Mouse (Mus musculus) forelimb bud, embryonic 11.5 days (tissue): ENCODE results near the gene Il17re.

Experiments
- DNase-seq: peaks from one replicate; pipeline ENCODE4 v3.0.0-alpha.2; 2012; ENCODE audit warnings: low read depth, low spot score

The Il17re gene

GRCm38 (mm10) chr6:113457952-113458534 lies at the start of gene Il17re:
Gene Il17re (plus strand): TSS chr6:113458484.
- no peak for DNase-seq

DNA sequence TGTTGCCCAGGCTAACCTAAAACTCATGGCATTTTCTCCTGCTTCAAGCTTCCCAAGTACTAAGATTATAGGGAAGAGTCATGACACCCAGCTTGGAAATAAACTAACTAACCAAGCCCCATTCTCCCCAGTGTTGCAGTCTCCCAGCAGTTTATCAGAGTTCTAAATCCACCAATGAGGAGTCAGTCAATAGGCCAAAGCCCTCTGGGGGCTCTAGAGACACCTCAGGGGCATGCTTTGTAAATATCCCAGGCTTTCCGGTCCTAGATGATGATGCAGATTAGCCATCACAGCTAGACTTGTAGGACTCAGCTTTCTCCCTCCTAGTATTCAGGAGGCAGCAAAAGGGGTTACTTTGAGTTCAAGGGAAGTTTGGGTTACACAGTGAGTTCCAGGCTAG lies 48.3 kb upstream of the Il17re start:
- DNase-seq, result no peak

- DNase-seq, result no peak
These were observed 41.9 kb upstream of the Il17re start for GRCm38 (mm10) chr6:113416416-113416815.

DNA sequence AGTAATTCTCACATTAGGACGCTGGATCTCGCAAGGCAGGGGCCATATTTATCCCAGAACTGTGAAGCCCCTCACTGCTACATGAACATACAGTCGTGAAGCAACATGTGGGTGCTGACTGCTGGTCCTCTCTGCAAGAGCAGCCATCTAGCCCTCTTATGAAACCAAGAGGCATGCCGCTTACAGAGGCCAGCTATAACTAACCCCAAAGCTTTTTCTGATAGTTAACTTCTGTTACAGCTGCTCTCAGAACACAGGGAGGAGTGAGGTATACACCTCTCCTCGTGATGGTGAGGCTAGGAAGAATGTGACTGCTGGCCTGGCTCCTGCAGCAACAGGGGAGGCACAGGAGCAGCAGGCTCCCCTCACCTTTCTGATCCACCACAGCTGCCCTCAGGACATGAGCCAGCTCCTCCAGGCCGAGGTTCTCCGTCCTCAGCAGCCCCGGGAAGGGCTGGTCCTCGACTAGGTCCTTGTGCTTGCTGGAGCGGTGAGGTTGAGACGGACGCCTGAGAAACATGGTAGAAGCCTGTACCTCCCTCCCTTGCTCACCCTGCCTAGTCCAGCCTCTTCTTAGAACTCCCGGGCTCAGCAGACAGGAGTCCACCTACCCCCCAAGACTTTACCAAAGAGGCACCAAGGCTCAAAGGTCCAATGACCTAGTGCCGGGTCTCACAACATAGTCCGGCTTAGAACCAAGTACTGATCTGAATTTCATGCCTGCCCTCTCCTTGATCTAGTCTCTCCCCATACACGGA lies 39.7 kb upstream of the Il17re start:
- peak; percentile 29 for DNase-seq

DNA sequence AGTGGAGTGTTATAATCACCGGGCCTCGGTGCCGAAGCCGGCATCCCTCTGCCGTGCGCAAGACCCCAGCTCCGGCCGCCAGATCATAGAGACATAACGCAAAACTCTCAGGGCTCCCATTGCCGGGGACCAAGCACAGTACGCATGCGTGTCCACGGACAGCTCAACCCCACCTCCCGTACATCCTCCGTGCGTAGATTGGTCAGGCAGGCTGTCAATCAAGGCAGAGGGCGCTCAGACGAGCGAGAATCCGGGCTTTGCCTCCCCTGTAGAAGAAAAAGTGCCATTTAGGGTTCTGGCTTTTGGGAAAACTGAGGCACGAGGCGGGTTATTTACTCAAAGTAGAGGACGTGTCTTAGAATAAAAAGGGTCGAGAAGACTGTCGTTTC lies 39.1 kb upstream of the Il17re start, which contains the start of gene Rpusd3:
Gene Rpusd3 (minus strand): TSS at position 142 of the 389 bp plus-strand sequence.
- DNase-seq, result peak; percentile 99

DNA sequence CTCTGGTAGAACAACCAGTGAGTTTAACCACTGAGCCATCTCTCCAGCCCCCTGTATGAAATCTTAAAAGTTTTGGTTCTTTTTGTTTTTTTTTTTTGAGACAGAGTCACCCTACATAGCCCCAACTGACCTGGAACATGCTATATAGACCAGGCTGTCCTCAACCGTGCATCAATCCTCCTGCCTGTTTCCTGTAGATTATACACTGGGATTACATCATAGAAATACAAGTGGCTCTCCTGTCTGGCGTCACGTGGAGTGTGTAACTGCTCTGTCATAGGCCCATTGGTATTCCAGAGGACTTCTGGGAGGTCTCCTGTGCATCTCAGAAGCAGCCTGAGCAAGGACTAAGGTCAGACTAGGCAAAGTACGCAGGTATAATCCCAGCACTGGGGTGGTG lies 35.3 kb upstream of the Il17re start:
- DNase-seq, result no peak

- DNase-seq, result no peak
These were observed 34.1 kb upstream of the Il17re start for GRCm38 (mm10) chr6:113424187-113424586.

DNA sequence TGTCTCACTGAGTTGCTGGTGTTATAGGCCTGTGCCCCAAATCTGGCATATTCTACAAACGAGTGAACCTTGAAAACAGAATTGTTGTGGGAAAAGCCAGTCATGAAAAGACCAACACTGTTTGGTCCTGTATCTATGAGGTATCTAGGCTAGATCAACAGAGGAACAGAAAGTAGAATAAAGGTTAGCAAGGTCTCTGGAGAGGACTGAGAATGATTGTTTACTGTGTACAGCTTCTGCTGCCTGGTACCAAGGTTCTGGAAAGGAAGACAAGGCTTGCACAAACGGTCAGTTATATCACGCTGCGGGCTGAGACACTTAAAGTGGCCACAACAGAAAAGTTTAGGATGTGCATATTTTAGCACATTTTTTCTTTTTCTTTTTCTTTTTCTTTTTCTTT lies 31.6 kb upstream of the Il17re start:
- DNase-seq, result no peak

GRCm38 (mm10) chr6:113427397-113427796 lies 30.9 kb upstream of the Il17re start:
- DNase-seq, result peak; percentile 61

- no peak for DNase-seq
These were observed 30.3 kb upstream of the Il17re start for GRCm38 (mm10) chr6:113428006-113428405.

DNA sequence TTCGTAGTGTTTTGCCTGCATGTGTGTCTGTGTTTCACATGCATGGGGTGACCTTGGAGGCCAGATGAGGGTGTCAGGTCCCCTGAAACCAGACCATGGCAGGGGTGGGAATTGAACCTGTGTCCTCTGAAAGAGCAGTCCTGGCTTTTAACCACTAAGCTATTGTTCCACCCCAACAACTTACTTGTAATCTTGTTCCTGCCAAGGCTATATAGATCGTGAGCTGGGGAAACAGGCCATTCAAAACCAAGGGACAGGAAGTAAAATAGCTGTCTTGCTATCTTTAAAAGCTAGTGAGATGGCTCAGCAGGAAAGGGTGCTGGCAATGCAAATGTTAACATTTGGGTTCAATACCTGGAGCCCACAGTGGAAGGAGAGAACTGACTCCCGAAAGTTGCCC lies 28.3 kb upstream of the Il17re start:
- DNase-seq, result no peak

DNA sequence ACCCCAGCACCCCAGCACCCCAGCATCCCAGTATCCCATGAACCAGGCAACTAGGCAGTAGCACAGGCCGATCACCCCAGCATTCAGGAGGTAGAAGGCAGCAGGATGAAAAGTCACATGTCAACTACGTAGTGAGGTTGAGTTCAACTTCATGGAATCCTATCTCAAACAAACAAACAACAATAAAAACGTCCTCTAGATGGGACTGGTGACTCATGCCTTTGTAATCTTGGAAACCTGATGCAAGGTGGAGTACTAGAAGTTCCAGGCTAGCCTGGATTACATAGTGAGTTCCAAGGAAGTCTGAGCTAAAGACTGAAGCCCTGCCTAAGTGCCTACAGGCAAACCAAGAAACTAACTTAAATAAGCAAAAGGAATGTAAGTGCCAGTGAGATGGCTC lies 27.4 kb upstream of the Il17re start:
- no peak for DNase-seq

GRCm38 (mm10) chr6:113431801-113432200 lies 26.5 kb upstream of the Il17re start:
- DNase-seq, result no peak

- DNase-seq, result no peak
These were observed 24.6 kb upstream of the Il17re start for GRCm38 (mm10) chr6:113433661-113434060.

DNA sequence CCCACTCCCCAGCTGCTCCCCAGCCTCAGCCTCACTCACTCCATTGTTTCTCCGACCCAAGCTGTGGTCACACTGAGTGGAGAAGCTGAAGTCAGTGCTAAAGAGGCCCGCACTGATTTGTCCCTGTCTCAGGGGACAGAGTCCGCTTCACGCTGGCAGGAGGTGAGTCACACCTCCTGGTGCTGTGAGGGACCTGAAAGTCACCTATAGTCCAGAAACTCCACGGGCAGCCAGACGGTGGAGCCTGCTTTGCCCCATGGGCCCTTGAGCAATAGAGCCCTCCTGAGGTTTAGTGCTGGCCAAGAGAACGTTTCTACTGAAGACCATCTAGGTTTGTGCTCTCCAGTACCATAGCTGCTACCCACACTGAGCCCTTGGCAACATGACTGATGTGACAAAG lies 23.6 kb upstream of the Il17re start:
- DNase-seq, result no peak

GRCm38 (mm10) chr6:113435664-113436205 lies 22.5 kb upstream of the Il17re start, which contains the start of gene Cidec:
Gene Cidec (minus strand): TSS chr6:113435760.
- DNase-seq, result no peak

- DNase-seq, result no peak
These were observed 21.1 kb upstream of the Il17re start for GRCm38 (mm10) chr6:113437135-113437534.

DNA sequence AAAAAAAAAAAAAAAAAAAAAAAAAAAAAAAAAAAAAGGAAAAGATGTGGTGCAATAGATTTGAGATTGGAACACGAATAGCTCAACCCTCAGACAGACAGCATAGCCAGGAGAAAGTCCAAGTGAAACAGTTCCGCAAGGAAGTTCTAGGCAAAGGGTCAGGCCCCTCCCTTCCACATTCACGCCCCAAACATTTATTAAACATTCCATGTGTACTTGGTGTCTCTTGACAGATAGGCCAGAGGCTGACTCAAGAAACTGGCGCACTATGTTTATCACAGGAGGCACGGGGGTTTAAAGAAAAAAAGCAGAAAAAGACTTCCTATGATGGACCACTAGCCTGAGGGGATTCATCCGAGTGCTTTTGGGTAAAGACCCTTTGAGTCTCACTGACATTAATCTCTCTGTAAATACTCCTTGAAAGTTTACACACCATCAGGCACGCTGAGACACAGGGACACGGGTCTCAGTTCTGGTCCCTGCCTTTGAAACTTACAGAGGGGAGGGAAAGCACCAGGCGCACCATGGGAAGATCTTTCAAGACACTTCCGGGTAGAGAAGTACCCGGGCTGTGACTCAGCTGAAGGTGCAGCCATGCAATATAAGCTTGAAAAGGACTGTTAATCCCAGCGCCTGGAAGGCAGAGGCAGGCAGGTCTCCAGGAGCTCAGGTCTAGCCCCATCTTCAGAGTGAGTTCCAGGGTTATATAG lies 19.4 kb upstream of the Il17re start:
- DNase-seq, result no peak

- no peak for DNase-seq
These were observed 17.6 kb upstream of the Il17re start for GRCm38 (mm10) chr6:113440686-113441085.

GRCm38 (mm10) chr6:113441147-113441680 lies 17.1 kb upstream of the Il17re start:
- peak; percentile 77 for DNase-seq

- DNase-seq, result no peak
These were observed 16.2 kb upstream of the Il17re start for GRCm38 (mm10) chr6:113442087-113442441.

GRCm38 (mm10) chr6:113442442-113443090 lies 15.7 kb upstream of the Il17re start, which contains the start of gene Jagn1:
Gene Jagn1 (plus strand): TSS chr6:113442569.
- DNase-seq, result peak; percentile 91
